Mouse (Mus musculus) heart, postnatal 0 days (tissue): ENCODE measurements at regions not wholly inside any gene's neighbourhood (a gene's known extent, or its start where the extent isn't known, plus 50 kb on each side); places are given as distances from the start of the nearest gene placed in this dataset.

Source experiments
- CTCF ChIP-seq: IDR thresholded peaks from 2 replicates; pipeline ENCODE4 v1.5.1; 2016; ENCODE audit warnings: antibody characterized with exemption, control low read depth, low read depth
- EP300 ChIP-seq: IDR thresholded peaks from 2 replicates; pipeline ENCODE4 v1.6.1; 2016; ENCODE audit warnings: antibody characterized with exemption, low read depth

- TF ChIP-seq CTCF (no peak), EP300 (no peak)
Observed at GRCm38 (mm10) chr1:19927192-19927591, 690.7 kb downstream of the Pkhd1 start.
